Mouse (Mus musculus) cerebellum, adult 2 months (tissue): Measurements from ENCODE around the gene Srpk2.

Experiments used
- CTCF ChIP-seq: fragments of 200-500 bp; IDR thresholded peaks from 2 replicates; pipeline ENCODE4 v1.5.1; 2011; ENCODE audit warnings: low read depth, mild to moderate bottlenecking, control low read depth, low read length, moderate library complexity, borderline replicate concordance; ENCODE audit not compliant: insufficient read depth
- POLR2A ChIP-seq: fragments of 200-500 bp; IDR thresholded peaks from 2 replicates; pipeline ENCODE4 v1.6.1; 2011; ENCODE audit warnings: low read length, control low read depth, borderline replicate concordance; ENCODE audit not compliant: insufficient read depth

GRCm38 (mm10) chr5:23466546-23466945 is 217.9 kb downstream of the Srpk2 start:
- TF ChIP-seq CTCF (no peak), POLR2A (no peak)
